Mouse (Mus musculus) cerebellum, adult 9-11 months (tissue): ENCODE measurements around the gene Ppp1r12a.
"Not testable (repeated sequence)": the region's sequence is repeated elsewhere in the genome, so short reads cannot be mapped to it uniquely, and the experiment has no call there.

Source experiments
- DNase-seq: peaks from one replicate; pipeline ENCODE4 v3.0.0; 2022

The Ppp1r12a gene

DNA sequence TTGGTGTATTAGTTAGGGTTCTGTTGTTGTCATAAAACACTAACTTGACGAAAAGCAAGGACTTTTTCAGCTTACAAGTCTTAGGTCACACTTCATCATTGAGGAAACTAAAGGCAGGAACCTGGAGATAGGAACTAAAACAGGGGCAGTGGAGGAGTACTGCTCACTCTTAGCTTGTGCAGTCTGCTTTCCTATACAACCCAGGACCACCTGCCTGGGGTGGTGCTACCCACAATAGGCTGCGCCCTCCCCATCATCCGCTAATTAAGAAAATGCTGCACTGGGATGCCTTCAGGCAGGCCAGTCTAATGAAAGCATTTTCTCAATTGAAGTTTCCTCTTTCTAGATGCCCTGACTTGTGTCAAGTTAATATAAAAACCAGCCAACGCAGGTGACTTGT is 40.1 kb downstream of the Ppp1r12a start:
- no peak for DNase-seq

DNA sequence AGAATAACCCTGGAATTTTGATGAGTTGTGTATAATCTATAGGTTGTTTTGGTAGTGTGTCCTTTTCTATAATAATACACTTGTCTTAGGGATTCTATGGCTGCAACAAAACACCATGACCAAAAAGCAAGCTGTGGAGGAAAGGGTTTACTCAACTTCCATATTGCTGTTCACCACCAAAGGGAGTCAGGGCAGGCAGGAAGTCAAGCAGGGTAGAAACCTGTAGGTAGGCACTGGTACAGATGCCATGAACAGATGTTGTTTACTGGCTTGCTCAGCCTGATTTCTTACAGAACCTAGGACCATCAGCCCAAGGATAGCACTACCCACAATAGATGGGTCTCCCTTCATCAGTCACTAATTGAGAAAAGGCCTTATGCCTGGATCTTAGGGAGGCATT is 41.4 kb downstream of the Ppp1r12a start:
- DNase-seq = no peak

DNA sequence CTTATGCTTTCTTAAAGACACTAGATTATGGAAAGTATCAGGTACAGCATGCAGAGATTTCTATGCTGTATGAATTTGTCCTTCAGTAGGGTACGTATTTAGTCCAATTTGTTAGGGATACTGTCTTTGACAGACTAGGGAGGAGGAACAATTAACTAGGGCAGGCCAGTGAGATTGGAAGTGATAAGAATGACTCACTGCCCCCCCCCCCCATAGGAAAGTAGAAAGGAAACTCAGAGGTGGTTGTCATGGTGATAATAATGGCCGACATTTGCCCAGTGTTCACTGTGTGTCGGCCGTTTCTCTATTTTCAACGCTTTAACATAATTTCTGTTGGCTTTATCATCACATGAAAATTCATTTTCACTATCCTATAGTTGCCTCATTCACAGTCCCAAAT is 47.4 kb downstream of the Ppp1r12a start:
- DNase-seq = no peak

DNA sequence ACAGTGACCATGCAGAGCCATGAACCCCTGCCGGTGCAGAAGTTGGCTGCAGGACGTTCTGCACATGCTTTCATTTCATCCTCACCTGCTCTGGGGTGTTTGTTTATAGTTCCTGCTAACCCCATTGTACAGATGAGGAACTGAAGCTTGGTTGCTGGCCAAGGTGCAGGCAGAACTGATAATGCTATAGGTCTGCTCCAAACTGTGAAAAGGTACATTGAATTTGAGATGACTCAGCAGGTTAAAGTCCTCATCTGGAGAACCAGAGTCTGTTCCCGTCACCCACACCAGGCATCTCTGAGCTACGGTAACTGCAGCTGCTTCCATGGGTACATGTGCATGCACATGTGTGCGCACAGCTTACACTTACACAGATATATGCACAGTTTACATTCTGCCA is 62.4 kb downstream of the Ppp1r12a start:
- no peak for DNase-seq

DNA sequence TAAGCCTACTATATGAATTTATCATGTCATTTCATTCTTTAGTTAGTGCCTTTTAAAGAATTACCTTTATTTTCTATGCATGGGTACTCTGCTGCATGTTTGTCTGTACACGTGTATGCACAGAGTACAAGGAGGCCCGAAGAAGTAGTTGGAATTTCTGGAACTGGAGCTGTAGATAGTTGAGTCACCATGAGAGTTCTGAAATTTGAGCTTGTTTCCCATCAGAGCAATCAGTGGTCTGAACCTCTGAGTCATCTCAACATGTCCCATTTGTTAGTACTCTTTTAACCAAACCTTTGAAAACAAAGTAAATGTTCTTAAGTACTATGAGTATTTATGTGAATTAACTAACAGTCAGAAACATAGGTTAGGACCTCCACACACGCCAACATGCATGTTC is 75.1 kb downstream of the Ppp1r12a start:
- no peak for DNase-seq

DNA sequence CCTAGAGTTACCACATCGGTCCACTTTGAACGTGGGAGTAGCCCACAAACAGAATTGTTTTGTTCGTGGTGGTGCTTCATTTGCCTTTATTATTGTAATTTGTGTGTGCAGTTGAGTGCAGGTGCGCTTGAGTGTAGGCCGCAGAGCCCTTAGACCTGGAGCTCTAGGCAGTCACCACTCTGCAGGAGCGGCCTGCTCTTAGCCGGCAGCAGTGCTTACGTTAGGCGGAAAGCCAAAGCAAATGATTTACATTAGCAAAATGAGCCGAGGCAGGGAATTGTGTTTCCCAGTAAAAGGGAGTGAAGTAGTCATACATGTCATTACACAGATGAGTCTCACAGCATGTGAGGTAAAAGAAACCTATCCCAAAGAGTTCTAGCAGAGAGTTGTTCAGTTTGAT is 77.1 kb downstream of the Ppp1r12a start:
- DNase-seq = no peak

DNA sequence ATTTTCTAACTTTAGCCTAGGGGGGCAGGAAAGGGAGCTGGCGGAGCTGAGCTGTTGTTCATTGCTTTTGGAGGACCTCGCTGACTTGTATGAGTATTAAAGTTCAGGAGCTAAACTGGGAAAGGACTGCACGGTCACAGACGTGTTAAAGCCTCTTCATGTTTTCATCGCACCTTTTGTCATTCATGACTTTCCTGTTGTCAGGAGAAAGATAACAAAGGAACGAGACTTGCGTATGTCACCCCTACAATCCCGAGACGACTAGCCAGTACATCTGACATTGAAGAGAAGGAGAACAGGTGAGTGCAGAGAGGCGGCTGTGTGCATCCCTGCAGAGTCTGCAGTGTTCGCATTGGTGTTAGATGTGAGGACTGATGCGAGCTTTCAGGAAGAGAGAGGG is 88.7 kb downstream of the Ppp1r12a start:
- DNase-seq = no peak

DNA sequence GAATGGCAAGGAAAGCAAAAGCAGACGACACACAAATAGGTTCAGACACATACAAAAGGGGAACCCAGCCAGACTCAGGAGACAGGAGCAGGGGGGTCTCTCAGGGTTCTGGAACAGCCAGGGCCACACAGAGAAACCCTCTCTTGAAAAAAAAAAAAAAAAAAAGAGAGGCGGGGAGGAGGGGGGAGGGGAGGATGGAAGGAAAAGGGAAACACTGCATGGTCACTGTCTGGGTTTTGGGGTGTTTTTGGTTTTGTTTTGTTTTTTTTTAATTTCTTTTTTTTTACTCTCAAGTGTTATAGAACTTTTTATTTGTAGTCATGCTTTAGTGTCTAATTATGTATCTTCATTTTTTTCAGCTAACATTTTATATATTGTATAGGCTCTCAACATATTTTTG is 89.2 kb downstream of the Ppp1r12a start:
- no peak for DNase-seq

DNA sequence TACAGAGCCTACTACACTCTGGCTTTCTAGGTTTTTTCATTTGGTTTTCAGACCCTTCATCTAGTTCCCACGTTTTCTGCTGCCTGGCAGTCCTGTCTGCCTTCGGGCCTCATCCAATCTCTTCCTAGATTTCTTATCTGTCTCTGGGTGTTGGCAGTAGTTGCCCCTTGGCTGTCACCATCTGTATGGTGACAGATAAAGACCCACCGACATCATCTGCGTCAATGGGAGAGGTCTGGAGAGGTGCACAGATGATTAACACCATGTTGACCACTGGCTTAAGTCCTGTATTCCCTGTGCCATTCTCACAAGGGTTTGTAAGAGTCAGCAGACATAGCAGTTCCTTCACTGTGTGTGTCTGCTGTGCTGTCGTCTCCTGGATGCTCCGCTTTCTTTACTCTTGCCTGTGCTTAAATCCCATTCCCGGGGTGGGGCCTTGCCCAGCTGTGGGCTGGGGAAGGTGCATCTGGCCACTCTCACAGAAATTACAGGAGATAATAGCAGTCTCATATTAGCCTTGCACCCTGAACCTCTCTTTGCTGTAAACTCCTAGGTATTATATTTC is 93.9 kb downstream of the Ppp1r12a start:
- no peak for DNase-seq

DNA sequence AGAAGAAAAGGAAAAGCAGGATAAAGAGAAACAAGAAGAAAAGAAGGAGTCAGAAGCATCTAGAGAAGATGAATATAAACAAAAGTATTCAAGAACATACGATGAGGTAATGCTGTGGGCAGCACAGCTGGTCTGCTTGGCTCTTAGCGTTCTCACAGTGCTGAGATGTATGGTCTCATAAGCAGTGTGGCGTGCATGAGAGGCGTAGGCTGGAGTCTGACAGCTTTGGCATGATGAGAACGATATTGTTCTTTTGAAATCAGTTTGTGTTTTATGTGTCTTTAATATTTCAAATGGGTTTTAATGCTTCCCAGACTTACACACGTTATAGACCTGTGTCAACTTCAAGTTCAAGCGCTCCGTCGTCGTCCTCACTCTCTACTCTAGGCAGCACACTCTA is 98.9 kb downstream of the Ppp1r12a start:
- DNase-seq = no peak

DNA sequence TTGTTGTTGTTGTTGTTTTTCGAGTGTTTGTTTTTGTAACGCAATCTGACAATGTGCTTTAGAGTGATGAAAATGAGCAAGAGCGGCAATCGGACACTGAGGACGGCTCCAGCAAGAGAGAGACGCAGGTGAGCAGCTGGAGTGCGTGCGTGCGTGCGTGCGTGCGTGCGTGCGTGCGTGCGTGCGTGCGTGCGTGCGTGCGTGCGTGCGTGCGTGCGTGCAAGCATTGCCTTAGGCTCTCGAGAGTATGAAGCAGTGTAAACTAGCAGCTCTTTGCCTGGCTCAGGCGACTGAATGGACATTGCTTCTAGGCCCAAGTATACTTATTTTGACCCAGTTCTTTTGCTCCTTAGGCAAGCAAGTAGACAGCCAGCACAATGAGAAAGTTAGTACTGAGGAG is 102.6 kb downstream of the Ppp1r12a start:
- DNase-seq = no peak

DNA sequence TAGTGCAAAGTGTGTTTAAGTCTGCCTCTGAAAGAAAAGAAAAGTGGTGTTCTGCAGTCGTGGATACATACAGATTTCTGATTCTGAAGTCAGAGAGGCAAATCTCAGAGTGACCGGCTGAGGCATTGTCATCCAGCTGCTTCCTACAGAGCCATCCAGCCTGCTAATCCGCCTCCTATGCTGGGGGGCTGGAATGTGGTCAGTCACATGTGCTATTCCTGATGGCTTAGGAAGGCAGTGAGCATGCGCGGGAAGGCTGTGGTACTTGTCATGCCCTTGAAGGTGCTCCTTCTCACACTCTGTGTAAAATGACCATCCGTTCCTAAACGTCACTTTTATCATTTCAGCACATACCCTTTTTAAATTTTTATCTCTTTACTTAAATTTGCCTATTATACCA is 109.2 kb downstream of the Ppp1r12a start:
- no peak for DNase-seq

DNA sequence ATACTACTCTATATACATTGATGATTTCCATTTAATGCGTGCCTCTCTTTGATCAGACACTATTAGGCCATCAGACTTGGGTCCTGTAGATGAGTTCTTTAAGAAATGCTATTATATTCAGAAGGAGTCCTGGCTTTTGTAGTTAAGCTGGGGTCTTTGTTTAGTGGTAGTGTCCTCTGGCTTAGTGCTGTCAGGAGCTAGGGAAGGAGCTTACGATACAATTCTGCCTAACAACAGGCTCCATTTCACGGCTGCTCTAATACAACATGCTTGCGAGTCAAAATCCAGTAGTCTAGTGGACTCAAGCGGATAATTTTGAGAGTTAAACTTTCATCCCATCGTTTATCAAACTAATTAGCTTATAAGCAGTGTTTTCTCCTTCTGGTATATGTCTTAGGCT is 114.7 kb downstream of the Ppp1r12a start:
- no peak for DNase-seq

DNA sequence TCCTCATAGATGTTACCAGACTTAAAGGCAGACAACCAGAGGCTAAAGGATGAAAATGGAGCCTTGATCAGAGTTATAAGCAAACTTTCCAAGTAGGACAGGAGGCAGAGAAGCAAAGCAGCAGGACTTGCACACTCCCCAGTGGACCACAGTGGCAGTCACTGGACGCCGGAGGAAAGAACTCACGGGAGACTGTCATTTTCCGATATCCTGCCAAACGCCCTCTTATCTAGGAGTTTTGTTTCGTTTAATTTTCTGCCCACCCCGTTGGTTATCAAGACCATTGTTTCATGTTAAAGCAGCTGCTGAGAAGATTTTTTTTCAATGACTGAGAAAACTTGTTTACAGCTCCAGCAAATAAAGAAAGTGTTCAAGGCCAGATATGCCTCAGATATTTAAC is 115.2 kb downstream of the Ppp1r12a start:
- no peak for DNase-seq

DNA sequence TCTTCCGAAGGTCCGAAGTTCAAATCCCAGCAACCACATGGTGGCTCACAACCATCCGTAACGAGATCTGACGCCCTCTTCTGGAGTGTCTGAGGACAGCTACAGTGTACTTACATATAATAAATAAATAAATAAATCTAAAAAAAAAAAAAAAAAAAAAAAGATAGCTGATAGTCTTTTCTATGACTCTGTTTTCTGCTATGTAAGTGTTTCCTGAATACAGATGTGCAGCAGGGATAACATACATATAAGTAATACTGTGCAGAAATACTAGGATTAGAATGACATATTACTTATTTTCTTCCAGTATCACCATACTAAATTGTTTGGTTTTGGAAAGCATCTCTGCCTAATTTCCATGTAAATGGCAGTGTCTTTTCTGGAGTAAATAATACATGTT is 119.1 kb downstream of the Ppp1r12a start:
- DNase-seq = not testable (repeated sequence)

DNA sequence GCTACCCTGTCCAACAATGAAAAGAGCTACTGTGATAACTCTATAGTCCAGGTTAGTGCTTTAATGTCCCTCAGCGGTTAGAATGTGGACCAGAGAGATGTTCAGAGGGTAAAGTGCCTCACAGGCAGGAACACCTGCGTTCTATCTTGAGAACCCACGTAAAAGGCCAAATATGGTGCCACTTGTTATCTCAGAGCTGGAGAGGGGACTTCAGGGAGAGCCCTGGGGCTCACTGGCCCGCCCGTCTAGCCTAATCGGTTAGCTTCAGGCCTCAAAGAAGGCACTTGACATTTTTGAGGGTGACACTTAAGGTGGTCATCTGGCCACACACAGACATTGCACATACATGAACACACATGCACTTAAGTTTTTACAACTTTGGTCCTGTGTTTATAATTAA is 120.4 kb downstream of the Ppp1r12a start:
- DNase-seq = no peak

DNA sequence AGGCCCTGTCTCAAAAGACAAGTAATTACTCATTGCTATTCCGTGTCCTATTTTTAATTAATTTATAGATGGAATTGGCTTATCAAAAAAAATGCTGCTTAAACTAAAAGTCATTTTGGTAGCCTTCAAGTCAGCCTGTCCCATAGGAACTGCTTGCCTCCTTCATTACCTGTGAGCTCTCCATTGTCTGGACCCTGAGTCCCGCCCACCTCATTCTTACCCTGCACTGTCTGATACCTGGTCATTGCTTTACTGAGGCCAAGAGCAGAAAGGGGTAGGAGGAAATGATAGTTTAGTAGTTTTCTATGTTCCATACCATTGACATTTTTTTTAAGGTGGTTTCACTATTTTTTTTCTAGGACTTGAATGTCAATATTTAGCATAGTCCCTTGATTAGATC is 121.4 kb downstream of the Ppp1r12a start:
- no peak for DNase-seq

DNA sequence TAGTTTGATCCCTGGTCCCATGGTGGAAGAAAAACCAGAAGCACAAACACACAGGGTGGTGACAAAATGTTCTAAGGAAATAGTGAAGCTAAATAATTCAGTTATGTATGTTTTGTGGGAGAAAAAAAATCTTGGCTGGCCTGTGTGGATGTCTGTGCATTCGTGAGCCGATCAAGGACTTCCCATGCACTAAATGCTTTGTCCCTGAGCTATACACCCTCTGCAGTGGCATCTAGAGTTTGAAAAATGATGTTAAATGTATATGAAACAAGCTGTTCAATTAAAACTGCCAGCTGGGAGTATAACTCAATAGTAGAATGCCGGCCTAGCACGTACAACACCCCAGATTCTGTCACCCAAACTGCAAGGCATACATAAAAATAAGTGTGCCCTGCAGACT is 121.8 kb downstream of the Ppp1r12a start:
- DNase-seq = no peak

DNA sequence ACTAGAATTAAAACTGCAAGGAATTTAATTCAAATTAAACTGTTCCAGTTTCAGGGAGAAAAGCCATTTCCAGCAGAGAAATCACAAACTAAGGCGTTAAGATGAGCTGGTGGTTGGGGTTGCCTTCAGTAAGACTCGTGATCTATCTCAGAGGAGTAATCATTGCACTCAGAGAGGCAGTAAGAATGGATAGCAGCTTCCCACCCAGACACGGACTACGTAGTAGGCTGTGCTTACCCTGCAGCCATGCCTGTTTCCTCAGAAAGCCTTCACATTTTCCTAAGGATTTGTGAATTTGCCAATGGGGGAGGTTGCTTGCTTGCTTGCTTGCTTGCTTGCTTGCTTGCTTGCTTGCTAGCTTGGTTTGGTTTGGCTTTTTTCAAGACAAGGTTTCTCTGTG is 122.5 kb downstream of the Ppp1r12a start:
- no peak for DNase-seq

DNA sequence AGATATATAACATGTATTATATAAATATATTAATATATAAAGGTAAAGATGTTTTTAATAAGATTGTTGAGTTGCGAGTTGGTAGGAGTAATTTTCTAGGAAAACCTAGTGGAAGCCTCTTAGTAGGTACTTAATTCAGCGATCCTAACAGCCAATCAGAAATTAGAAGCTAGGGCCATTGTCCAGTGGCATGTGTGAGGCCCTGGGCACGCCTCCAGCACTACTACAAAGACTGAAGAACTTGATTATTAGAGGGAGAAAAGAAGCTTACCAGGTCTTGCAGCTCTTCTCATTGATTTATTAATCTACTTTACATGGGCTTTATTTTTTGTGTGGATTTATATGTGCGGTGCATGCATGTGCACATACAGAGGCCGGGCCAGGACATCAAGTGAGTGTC is 123.0 kb downstream of the Ppp1r12a start:
- no peak for DNase-seq

DNA sequence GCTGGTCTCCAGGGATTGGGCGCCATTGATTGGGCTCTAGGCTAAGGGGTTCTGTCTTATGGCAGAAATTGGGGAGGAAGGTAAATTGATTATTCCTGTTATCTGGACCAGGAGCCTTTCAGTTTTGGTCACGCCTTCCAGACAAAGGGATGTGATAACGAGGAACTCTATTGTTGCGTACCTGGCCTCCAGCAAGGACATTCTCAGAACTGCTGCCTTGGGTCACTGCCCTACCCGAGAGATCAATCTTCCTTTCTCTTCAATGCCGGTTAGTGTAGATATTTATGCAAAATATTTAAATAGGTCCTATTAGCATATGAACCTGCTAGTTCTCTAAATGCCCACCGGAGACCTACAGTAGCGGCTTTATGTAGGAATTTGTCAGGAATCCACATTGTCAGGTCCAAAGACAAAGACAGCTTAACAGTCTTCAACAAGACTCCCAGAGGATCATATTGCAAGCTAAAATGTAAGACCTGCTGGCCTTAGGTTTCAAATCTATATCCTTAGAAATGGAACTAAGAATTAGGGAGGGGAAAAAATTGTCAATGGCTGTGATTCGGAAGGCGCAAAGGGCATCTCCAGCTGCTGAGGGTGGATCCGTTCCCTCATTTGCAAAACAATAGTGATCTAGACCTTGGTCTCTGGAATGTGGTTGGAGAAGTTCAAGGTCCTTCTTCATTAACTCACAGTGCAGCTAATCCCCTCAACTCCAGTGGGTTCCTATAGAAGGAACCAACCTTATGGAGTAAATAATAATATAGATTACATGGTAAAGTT is 124.9 kb downstream of the Ppp1r12a start:
- DNase-seq = no peak

DNA sequence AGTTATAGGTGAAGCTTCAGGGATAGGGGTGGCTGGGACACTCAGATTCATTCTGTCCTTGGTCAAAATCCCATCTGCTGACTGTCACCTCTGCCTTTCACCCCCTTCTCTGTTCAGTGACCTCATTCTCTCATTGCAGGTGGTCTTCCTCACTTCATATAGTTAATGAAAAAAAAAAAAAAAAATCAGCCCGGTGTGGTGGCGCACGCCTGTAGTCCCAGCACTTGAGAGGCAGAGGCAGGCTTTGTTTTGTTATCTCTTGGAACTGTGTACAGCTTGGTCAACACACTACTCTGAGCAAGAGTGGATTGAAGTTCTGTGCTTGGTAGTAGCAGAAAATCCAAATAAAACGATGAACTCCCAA is 125.4 kb downstream of the Ppp1r12a start:
- DNase-seq = no peak

DNA sequence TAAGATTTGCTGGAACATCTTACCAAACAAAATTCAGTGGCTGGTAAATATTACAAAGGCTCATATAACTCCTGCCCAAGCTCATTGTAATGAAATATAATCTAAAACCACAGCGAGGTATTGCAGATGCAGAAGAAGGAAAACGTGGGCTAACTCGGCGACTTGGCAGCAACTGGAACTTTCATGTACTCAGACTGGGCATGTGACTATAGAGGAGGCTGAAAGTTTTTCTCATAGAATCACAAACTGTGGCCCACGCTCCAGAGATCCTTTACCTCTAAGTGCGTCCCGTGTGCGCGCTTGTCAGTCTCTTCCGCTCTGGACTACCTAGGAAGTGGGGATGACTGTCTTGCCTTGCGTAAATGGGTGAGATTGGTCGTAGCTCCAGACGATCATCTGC is 128.1 kb downstream of the Ppp1r12a start:
- no peak for DNase-seq

DNA sequence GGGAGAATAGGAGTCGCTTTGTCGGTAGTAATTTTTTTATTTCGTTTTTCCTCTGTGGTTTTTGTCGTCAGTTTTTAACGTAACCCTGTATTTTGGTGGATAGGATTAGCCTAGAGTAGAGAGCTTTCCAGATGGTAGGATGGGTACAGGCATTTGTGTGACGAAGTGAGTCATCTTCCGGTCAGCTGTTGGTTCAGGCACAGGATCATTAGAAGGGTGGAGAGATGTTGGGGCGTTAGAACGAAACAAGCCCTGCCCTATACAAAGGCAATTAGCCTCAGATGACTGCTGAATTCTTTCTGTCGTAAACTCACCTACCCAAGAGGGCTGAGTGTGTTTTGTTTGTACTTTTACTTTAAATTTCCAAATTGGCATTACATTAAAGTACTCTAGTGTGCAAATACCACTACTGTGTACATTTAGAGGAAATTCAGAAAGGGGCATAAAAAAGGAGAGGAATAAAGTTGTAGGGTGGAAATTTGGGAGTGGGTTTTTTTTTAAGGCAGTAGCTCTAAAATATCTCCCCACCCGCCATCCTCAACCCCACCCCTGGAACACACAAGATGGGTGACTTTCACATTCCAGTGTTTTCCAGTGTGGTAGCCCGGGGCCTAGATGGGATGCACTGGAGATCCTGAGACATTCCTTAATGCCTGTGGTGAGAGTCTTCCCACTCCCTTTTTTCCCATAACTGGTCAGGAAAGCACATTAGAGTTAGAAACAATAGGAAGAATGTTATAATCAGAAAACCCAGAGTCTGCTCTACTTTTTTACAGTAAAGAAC is 129.9 kb downstream of the Ppp1r12a start:
- DNase-seq = no peak
